In the genomic region with DNA sequence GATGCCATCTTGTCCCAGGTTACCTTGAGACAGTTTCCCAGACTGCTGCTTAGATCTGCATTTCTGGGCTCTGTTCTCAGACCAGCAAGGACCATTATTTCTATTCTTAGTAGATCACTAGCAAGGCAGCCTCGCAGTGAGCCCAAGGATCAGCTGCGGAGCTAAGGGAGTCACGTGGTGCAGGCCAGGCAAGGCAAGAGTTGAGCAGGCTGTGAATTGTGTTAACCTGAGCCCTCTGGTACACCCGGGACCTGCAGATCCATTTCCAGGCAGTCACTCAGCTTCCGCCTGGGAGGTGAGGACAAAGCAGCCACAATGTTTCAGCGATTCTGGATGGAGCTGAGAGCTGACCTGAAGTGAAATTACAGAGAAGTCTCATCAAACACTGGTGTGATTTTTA, we compare ENCODE assay signal across 13 mouse cellular contexts.
DNase-seq lines count a peak whose midpoint lies in the region; ATAC-seq and TF ChIP-seq lines count a peak whose summit lies in the region.
"Had no signal": no experiment of that assay in that cellular context is flagged by ENCODE, and none has a peak within 500 bp of the region (broad histone marks: within the 10 kb centered on the region; RNA-seq: fewer than 3 reads in every experiment).

No protein-coding gene starts in this region.

- 12% methylated on average over 6 of the region's 6 CpGs for WGBS in kidney, embryonic 15.5 days
- 16% methylated on average over 6 of the region's 6 CpGs for WGBS in hindbrain, embryonic 14.5 days
- 12% methylated on average over 6 of the region's 6 CpGs for WGBS in neural tube, embryonic 12.5 days

- H3K27ac ChIP-seq in kidney, embryonic 15.5 days, result no peak overlapping the region
- H3K27ac ChIP-seq in hindbrain, embryonic 14.5 days, result peak overlapping the region; percentile 67
- no peak overlapping the region for H3K27ac ChIP-seq in neural tube, embryonic 12.5 days
- H3K27ac ChIP-seq in layer of hippocampus, adult 2 months, result no peak overlapping the region
- H3K27ac ChIP-seq: lung, embryonic 15.5 days had no signal

- peak; percentile 46; the same call in 1 of the 2 replicates for ATAC-seq in kidney, embryonic 15.5 days (replicated peaks; ENCODE audit: low FRiP score)
- peak; percentile 79 for ATAC-seq in hindbrain, embryonic 14.5 days (ENCODE audit: low FRiP score)
- ATAC-seq in neural tube, embryonic 12.5 days (ENCODE audit: low FRiP score, low read depth), result peak; percentile 70

- no peak overlapping the region for H3K9ac ChIP-seq in kidney, embryonic 15.5 days
- H3K9ac ChIP-seq in hindbrain, embryonic 14.5 days, result no peak overlapping the region
- H3K9ac ChIP-seq in neural tube, embryonic 12.5 days, result no peak overlapping the region
- H3K9ac ChIP-seq: lung, embryonic 15.5 days had no signal

- no peak overlapping the region for H3K4me2 ChIP-seq in kidney, embryonic 15.5 days
- H3K4me2 ChIP-seq in hindbrain, embryonic 14.5 days (replicated peaks), result no peak overlapping the region
- H3K4me2 ChIP-seq in neural tube, embryonic 12.5 days (replicated peaks), result no peak overlapping the region
- H3K4me2 ChIP-seq: lung, embryonic 15.5 days had no signal

- no peak for TF ChIP-seq CTCF in layer of hippocampus, adult 2 months (conservative IDR thresholded peaks at IDR 0.05)

- no peaks in the 10 kb centered on the region for H3K27me3 ChIP-seq in kidney, embryonic 15.5 days
- no peaks in the 10 kb centered on the region for H3K27me3 ChIP-seq in hindbrain, embryonic 14.5 days (ENCODE audit: control insufficient read depth, insufficient read depth, low read length)
- H3K27me3 ChIP-seq in neural tube, embryonic 12.5 days (replicated peaks), result no peaks in the 10 kb centered on the region
- H3K27me3 ChIP-seq: lung, embryonic 15.5 days had no signal

- no peaks in the 10 kb centered on the region for H3K9me3 ChIP-seq in kidney, embryonic 15.5 days (replicated peaks)
- H3K9me3 ChIP-seq in hindbrain, embryonic 14.5 days (ENCODE audit: control insufficient read depth, low read length), result no peaks in the 10 kb centered on the region
- no peaks in the 10 kb centered on the region for H3K9me3 ChIP-seq in neural tube, embryonic 12.5 days
- H3K9me3 ChIP-seq: lung, embryonic 15.5 days had no signal

- no peak for DNase-seq in kidney, adult 9 months
- peak; percentile 67 for DNase-seq in embryo, embryonic 11 days
- DNase-seq in hindbrain, embryonic 14.5 days (ENCODE audit: low spot score), result no peak
- DNase-seq in layer of hippocampus, adult 2 months (ENCODE audit: low spot score in 2 of 2), result no peak
- no peak for DNase-seq in adrenal gland, adult 2 months
- DNase-seq in lung, postnatal 10 days, result no peak
- DNase-seq: cerebellum, adult 9-10 months; heart, postnatal 14 days; layer of hippocampus, postnatal 36 days; thymus, postnatal 36 days had no signal

- H3K4me1 ChIP-seq in kidney, embryonic 15.5 days, result peaks cover 16% of the 10 kb centered on the region
- peaks cover 23% of the 10 kb centered on the region for H3K4me1 ChIP-seq in hindbrain, embryonic 14.5 days (replicated peaks; ENCODE audit: control insufficient read depth, insufficient read depth, low read length)
- H3K4me1 ChIP-seq in neural tube, embryonic 12.5 days, result 0 out of 2 replicates have a peak, but pooled peaks cover 15% of the 10 kb centered on the region

- no peak overlapping the region for H3K4me3 ChIP-seq in kidney, embryonic 15.5 days (replicated peaks)
- no peak overlapping the region for H3K4me3 ChIP-seq in hindbrain, embryonic 14.5 days (replicated peaks; ENCODE audit: low read length)
- no peak overlapping the region for H3K4me3 ChIP-seq in neural tube, embryonic 12.5 days
- H3K4me3 ChIP-seq in layer of hippocampus, adult 2 months, result no peak overlapping the region
- H3K4me3 ChIP-seq: lung, embryonic 15.5 days had no signal

- no peaks in the 10 kb centered on the region for H3K36me3 ChIP-seq in kidney, embryonic 15.5 days
- H3K36me3 ChIP-seq in hindbrain, embryonic 14.5 days (replicated peaks; ENCODE audit: control insufficient read depth, insufficient read depth), result no peaks in the 10 kb centered on the region
- H3K36me3 ChIP-seq in neural tube, embryonic 12.5 days, result no peaks in the 10 kb centered on the region
- H3K36me3 ChIP-seq: lung, embryonic 15.5 days had no signal
